Comparison of ENCODE assay signal across 11 mouse cellular contexts in genomic region chr3:36496273-36496672, GRCm38 (mm10). TPM values are rescaled to one million over a fixed set of nuclear protein-coding genes. Genes with fewer than 3 reads are reported as not detected.
"Had no signal": no experiment of that assay in that cellular context is flagged by ENCODE, and none has a peak within 500 bp of the region (broad histone marks: within the 10 kb centered on the region; RNA-seq: fewer than 3 reads in every experiment).

No protein-coding gene starts in this region.

- H3K36me3 ChIP-seq: liver, embryonic 13.5 days; midbrain, embryonic 13.5 days; stomach, embryonic 15.5 days had no signal

- H3K27ac ChIP-seq: liver, embryonic 13.5 days; midbrain, embryonic 13.5 days; stomach, embryonic 15.5 days had no signal

- H3K27me3 ChIP-seq: liver, embryonic 13.5 days; stomach, embryonic 15.5 days had no signal

- H3K9me3 ChIP-seq: liver, embryonic 13.5 days; midbrain, embryonic 13.5 days; stomach, embryonic 15.5 days had no signal

- H3K4me2 ChIP-seq: liver, embryonic 13.5 days; midbrain, embryonic 13.5 days; stomach, embryonic 15.5 days had no signal

- H3K4me1 ChIP-seq: midbrain, embryonic 13.5 days; stomach, embryonic 15.5 days had no signal

- H3K9ac ChIP-seq: liver, embryonic 13.5 days; liver, postnatal 0 days; midbrain, embryonic 13.5 days; stomach, embryonic 15.5 days had no signal

- H3K4me3 ChIP-seq: liver, embryonic 13.5 days; midbrain, embryonic 13.5 days; stomach, embryonic 15.5 days had no signal

RNA-seq across cellular contexts. Expression of gene 1810062G17Rik, which starts 20.5 kb away (rescaled TPM):
- total RNA-seq: layer of hippocampus, adult 8-10 months; left cerebral cortex, adult 18-20 months; left cerebral cortex, postnatal 4 days; midbrain, postnatal 0 days had no signal
- polyA plus RNA-seq: neural tube, embryonic 14.5 days had no signal

RNA-seq across cellular contexts. Expression of gene Gm11549, which starts 25.3 kb away (rescaled TPM):
- total RNA-seq: megakaryocyte progenitor cell, adult 5-6 weeks had no signal
- polyA plus RNA-seq: kidney, embryonic 14.5 days; liver, embryonic 13.5 days; liver, postnatal 0 days had no signal
